Mouse (Mus musculus) neural tube, postnatal 0 days (tissue): Measurements from ENCODE around the gene Tmem167. TPM values are rescaled to one million over a fixed set of nuclear protein-coding genes. Genes with fewer than 3 reads are reported as not detected.

Source experiments
- polyA plus RNA-seq: library from polyadenylated mRNA; unstranded; fragments of >200 nt; fragmentation: Nextera tagmentation; extraction: Ambion mirVana; gene quantifications from 2 replicates; pipeline ENCODE4 v1.2.1, GENCODE M21; 2015

Tmem167 gene
- 37.3 and 39.1 TPM in 2 replicates for polyA plus RNA-seq

GRCm38 (mm10) chr13:90088962-90089824 is at the start of gene Tmem167, which contains the start of gene Xrcc4:
Gene Tmem167, plus strand, starts transcription at chr13:90089123.
Gene Xrcc4, minus strand, starts transcription at chr13:90089608.

Other genes with a start within 250 kb of the Tmem167 start
- 16.6 and 19.2 TPM in 2 replicates for gene Xrcc4, start 485 bp downstream of the Tmem167 start, polyA plus RNA-seq